Mouse (Mus musculus) liver, embryonic 14.5 days (tissue): Measurements from ENCODE around the gene Adamtsl5. TPM values are rescaled to one million over a fixed set of nuclear protein-coding genes. Genes with fewer than 3 reads are reported as not detected.
A peak's percentile ranks its signal among the peaks of the same experiment; 100 is the strongest.

ENCODE experiments used
- ATAC-seq: fragments of 200-750 bp; cut with Nextera tagmentation; 2 replicates; pipeline ENCODE4 v1.8.0; 2017; ENCODE audit warnings: moderate number of reproducible peaks, mild to moderate bottlenecking, moderate library complexity; ENCODE audit not compliant: insufficient read depth
- DNase-seq, 3 experiments: peaks; one replicate each; pipeline ENCODE4 v3.0.0-alpha.2; 2012 to 2013; ENCODE audit warnings: low read depth in 3 of 3, low spot score in 3 of 3
- H3K27ac ChIP-seq: fragments of 300-500 bp; sonication (generic); 2 replicates; pipeline ENCODE4 v1.5.1; 2014; ENCODE audit warnings: moderate library complexity, mild to moderate bottlenecking, control low read depth, inconsistent platforms
- H3K27me3 ChIP-seq: fragments of 300-500 bp; sonication (generic); 2 replicates; pipeline ENCODE4 v1.6.1; 2014; ENCODE audit warnings: mild to moderate bottlenecking, low read length, moderate library complexity; ENCODE audit not compliant: control insufficient read depth, insufficient read depth
- H3K36me3 ChIP-seq: fragments of 300-500 bp; sonication (generic); replicated peaks from 2 replicates; pipeline ENCODE4 v1.6.1; 2014; ENCODE audit warnings: low read depth; ENCODE audit not compliant: control insufficient read depth, insufficient read depth
- H3K4me1 ChIP-seq, 2 experiments: fragments of 200-500 bp in 1 of 2; fragments of 300-500 bp in 1 of 2; sonication (generic) in 1 of 2; replicated peaks; 2 replicates each; pipeline ENCODE4 v1.6.1; 2012 to 2014; ENCODE audit warnings: antibody characterized with exemption in 1 of 2, inconsistent platforms in 1 of 2, low read length in 1 of 2; ENCODE audit not compliant: control insufficient read depth in 2 of 2, insufficient read depth in 2 of 2
- H3K4me2 ChIP-seq: fragments of 300-500 bp; sonication (generic); 2 replicates; pipeline ENCODE4 v1.6.1; 2014; ENCODE audit warnings: low read depth, mild to moderate bottlenecking, control low read depth, moderate library complexity
- H3K4me3 ChIP-seq, 2 experiments: fragments of 200-500 bp in 1 of 2; fragments of 300-500 bp in 1 of 2; sonication (generic) in 1 of 2; 2 replicates each; pipeline ENCODE4 v1.5.1; 2012 to 2014; ENCODE audit warnings: low read depth in 2 of 2, low read length in 2 of 2, mild to moderate bottlenecking in 2 of 2, control low read depth in 1 of 2, inconsistent platforms in 1 of 2, moderate library complexity in 1 of 2; ENCODE audit not compliant: insufficient read depth in 1 of 2
- H3K9ac ChIP-seq: fragments of 300-500 bp; sonication (generic); replicated peaks from 2 replicates; pipeline ENCODE4 v1.6.1; 2014; ENCODE audit warnings: mild to moderate bottlenecking, control low read depth, moderate library complexity
- H3K9me3 ChIP-seq: fragments of 300-500 bp; sonication (generic); 2 replicates; pipeline ENCODE4 v1.6.1; 2016; ENCODE audit warnings: low read length, mixed read lengths; ENCODE audit not compliant: control insufficient read depth
- CTCF ChIP-seq: IDR thresholded peaks from 2 replicates; pipeline ENCODE4 v1.5.1; 2016; ENCODE audit warnings: antibody characterized with exemption, low read depth, control low read depth
- EP300 ChIP-seq: IDR thresholded peaks from 2 replicates; pipeline ENCODE4 v1.6.1; 2016; ENCODE audit warnings: antibody characterized with exemption, low read depth
- WGBS: fragments of 180-500 bp; shearing (Covaris S2); extraction: QIAGEN DNeasy Blood & Tissue Kit; methylation state at CpG from one replicate; pipeline ENCODE4 v1.1.7; 2014; ENCODE audit not compliant: insufficient replicate concordance; 5-methylcytosine and 5-hydroxymethylcytosine counted together
- polyA plus RNA-seq, 2 experiments: library from polyadenylated mRNA; depleted of rRNA in 1 of 2; stranded (reverse) in 1 of 2; unstranded in 1 of 2; fragments of >200 nt; fragmentation: Nextera tagmentation in 1 of 2; extraction: Ambion mirVana in 1 of 2; gene quantifications; 2 replicates each; pipeline versions ENCODE4 v1.2.1 to v1.2.3; 2012 to 2014

The Adamtsl5 gene
- polyA plus RNA-seq, 2 experiments: 1.3 to 1.9 TPM

DNA sequence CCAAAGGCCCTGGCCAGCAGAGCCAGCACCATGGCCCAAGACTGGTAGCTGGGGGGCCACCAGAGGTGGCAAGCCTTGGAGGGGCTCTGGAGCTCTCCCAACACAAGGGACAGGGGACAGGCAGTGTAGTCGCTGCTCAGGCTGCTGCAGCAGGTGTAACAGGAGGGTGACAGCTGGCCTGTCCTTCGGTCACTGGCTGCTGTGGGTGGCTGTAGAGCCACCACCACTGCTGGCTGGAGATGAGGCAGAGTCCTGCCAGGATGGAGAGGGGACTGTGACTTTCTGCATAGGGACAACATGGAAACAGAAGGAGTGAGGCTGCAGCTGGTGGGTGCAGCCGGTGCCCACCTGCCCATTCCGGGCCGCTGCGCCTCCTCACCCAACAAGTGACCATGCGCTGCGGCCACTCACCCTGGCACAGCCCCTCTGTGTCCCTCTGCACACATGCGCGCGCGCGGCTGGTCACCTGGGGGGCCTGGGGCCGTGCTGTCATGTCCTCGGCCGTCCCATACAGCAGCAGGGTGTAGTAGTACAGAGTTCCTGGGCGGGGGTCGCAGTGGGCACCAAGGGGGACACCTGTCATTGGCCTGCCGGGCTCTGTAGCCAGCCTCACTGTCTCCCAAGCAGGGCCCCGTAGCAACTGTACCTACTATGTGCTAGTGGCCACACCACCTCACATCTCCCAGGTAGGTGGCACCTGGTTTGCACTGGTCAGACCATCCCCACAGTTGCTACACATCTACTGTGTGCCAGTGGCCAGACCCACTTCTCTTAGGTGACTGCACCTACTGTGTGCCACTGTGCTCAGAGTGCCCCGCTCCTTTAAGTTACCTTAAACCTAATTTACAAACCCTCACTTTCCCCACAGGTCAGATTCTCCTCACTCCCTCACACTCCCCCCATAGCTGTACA lies 26.3 kb downstream of the Adamtsl5 start:
- Histone ChIP-seq H3K4me3 (peak overlapping the region; percentile 72 to 74), H3K27ac (peak overlapping the region; percentile 43), H3K4me1 (peaks cover 15 to 17% of the 10 kb centered on the region in 2 experiments), H3K4me2 (peak overlapping the region; percentile 96), H3K9ac (peak overlapping the region; percentile 60), H3K27me3 (no peaks in the 10 kb centered on the region), H3K9me3 (no peaks in the 10 kb centered on the region), H3K36me3 (peaks cover 7% of the 10 kb centered on the region; the same call in 1 of the 2 replicates)
- ATAC-seq (no peak), DNase-seq (no peak)
- TF ChIP-seq CTCF (no peak), EP300 (no peak)
- 82% methylated on average over 21 of the region's 21 CpGs for WGBS

DNA sequence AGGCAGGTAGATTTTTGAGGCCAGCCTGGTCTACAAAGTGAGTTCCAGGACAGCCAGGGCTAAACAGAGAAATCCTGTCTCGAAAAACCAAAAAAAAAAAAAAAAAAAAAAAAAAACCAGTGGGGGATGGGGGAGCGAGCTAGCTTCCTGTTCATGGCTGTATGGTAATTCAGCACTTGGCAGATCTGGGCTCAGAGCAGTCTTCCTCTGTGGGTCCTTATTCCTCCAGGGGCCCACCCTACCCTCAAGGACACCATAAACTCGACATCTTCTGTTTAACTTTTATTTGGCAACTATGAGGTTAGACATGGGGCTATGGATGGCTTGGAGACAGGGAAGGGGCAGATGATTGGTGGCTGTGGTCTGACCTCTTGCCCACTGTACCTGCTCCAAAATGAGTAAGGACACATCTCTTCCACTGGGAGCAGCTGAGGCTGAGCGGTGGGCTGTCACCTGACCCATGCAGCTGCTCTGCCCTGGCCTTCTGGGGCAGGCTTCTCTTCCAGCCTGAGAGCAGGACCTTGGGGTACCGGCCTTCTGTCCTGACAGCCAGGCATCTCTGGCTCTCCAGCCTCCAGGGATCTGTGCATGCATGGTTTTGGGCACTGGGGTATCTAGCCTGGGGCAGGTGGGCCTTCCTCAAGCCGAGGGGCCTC lies 27.1 kb downstream of the Adamtsl5 start:
- no peak for ATAC-seq
- WGBS: 48% methylated on average over 6 of the region's 6 CpGs
- no peaks in the 10 kb centered on the region for H3K9me3 ChIP-seq

DNA sequence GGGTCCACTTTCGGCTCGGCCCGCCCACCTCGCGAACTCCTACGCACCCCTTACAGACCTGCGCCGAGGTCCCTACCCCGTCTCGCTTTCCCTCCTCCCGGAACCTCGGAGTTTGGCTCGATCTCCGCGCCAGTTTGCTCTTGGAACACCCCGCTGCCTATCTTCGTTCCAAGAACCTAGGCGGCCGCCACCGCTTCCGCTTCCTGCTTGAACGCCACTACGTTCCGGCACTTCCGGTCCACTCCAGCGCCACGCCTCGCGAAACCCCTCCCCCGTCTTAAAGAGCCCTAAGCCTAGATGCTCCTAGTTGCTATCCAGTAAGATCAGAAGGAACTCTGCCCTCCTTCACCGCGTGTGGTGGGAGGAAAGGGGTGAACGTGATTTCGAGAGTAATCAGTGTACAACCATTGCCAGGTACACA lies 27.9 kb downstream of the Adamtsl5 start, which contains the start of gene 2310011J03Rik:
TSS of gene 2310011J03Rik (minus strand) at position 198 of the 421 bp plus-strand sequence.
- Histone ChIP-seq H3K27me3 (peaks cover 9% of the 10 kb centered on the region), H3K9me3 (no peaks in the 10 kb centered on the region), H3K4me3 (peak within 1 kb of the TSS; percentile 88 to 89), H3K9ac (peak within 1 kb of the TSS; percentile 89), H3K4me1 (peaks cover 20 to 26% of the 10 kb centered on the region in 2 experiments), H3K36me3 (peaks cover 7% of the 10 kb centered on the region; the same call in 1 of the 2 replicates), H3K27ac (peak within 1 kb of the TSS; percentile 75), H3K4me2 (peak within 1 kb of the TSS; percentile 70)
- under 1% methylated on average over 34 of the region's 34 CpGs for WGBS
- ATAC-seq (peak; percentile 49), DNase-seq (peak; percentile 82 to 85 (median 82))
- no peak for TF ChIP-seq CTCF
- TF ChIP-seq EP300: no peak

More for the DNA sequence above, 27.1 kb downstream of the Adamtsl5 start:
- no peak for DNase-seq
- Histone ChIP-seq H3K36me3 (peaks cover 7% of the 10 kb centered on the region; the same call in 1 of the 2 replicates), H3K4me1 (peaks cover 20 to 25% of the 10 kb centered on the region in 2 experiments), H3K9ac (no peak overlapping the region), H3K4me2 (peak overlapping the region; percentile 70), H3K27ac (peak overlapping the region; percentile 11), H3K27me3 (peaks cover 1% of the 10 kb centered on the region), H3K4me3 (no peak overlapping the region)
- TF ChIP-seq CTCF (no peak), EP300 (no peak)

DNA sequence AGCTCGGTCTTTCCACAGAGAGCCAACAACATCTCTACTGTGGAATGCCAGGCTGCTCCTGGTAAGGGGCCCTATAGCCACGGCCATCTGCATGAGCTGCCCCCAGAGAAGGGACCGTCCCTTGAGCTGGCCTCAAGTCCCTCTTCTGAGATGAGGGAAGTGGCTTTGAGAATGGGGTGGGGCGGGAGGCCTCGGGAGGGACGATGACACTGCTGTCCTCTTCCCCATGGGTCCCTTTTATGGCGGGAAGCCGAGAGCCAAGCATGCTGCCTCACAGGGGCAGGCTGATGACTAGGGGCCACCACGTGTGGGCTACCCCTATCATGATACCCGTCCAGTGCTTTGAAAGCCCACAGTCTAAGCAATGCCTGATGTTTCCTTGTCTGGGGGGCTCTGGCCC lies 31.2 kb downstream of the Adamtsl5 start:
- 20% methylated on average over 10 of the region's 10 CpGs for WGBS
- H3K4me2 ChIP-seq: peak overlapping the region; percentile 25
- H3K27ac ChIP-seq: no peak overlapping the region
- H3K27me3 ChIP-seq: peaks cover 42% of the 10 kb centered on the region
- peaks cover 7% of the 10 kb centered on the region; the same call in 1 of the 2 replicates for H3K36me3 ChIP-seq
- ATAC-seq (no peak), DNase-seq (no peak)
- peak overlapping the region; percentile 9; the same call in 1 of the 2 replicates for H3K9ac ChIP-seq
- TF ChIP-seq CTCF: no peak
- TF ChIP-seq EP300: no peak
- peaks cover 16 to 24% of the 10 kb centered on the region in 2 experiments for H3K4me1 ChIP-seq
- no peak overlapping the region for H3K4me3 ChIP-seq
- no peaks in the 10 kb centered on the region for H3K9me3 ChIP-seq
